Mouse (Mus musculus) bone marrow, adult 2 months (tissue): ENCODE data around the gene Fam172a.

Experiments used
- CTCF ChIP-seq: fragments of 200-500 bp; IDR thresholded peaks from 2 replicates; pipeline ENCODE4 v1.5.1; 2011; ENCODE audit warnings: low read length, control low read depth; ENCODE audit not compliant: control insufficient read depth, insufficient read depth
- POLR2A ChIP-seq: fragments of 200-500 bp; IDR thresholded peaks from 2 replicates; pipeline ENCODE4 v1.6.1; 2011; ENCODE audit warnings: low read depth, mild to moderate bottlenecking, control low read depth, low read length, borderline replicate concordance; ENCODE audit not compliant: control insufficient read depth

GRCm38 (mm10) chr13:78194850-78195600 is 493.2 kb downstream of the Fam172a start:
- no peak for TF ChIP-seq CTCF
- TF ChIP-seq POLR2A = no peak
